Mouse (Mus musculus) embryo, embryonic 10.5 days (tissue): ENCODE measurements at regions not wholly inside any gene's neighbourhood (a gene's known extent, or its start where the extent isn't known, plus 50 kb on each side); places are given as distances from the start of the nearest gene placed in this dataset.

Experiments
- DNase-seq: peaks from one replicate; pipeline ENCODE4 v3.0.0-alpha.2; 2015; ENCODE audit warnings: low spot score

DNA sequence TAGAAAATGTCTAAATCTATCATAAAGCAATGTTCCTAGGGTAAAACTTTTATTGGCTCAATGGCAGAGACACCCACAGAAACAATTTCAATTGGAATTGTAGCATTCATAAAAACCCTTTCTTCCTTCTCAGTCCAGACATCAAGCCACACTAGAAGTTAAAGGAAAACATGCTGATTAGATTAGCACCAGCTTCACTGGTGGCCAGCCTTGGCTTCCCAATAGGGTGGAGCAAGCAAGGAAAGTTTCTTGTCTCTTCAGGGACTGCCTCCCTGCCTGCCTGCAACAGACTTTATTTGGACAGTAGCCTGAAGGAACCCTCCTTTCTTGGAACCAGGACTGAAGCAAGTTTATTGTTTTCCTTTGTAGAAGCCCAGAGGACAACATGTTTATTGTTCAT is 289.0 kb upstream of the Mef2c start:
- no peak for DNase-seq

DNA sequence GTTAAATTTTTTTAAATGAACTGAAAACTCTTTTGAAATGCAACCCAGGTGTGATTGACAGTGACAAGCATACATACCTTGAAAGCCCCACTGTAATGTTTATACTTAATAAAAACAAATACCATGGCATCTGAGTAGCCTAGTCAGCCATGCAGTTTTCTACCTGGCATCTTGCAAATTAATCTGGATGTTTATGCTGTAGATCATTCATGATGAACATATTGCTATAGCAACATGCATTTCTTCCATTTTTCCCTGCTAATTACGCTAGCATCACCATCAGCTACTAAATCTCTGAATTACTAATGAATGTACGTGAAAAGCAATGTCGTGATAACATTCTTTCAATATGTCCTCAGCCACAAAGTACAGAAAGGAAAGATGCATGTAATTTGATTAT is 287.4 kb upstream of the Mef2c start:
- DNase-seq = no peak

DNA sequence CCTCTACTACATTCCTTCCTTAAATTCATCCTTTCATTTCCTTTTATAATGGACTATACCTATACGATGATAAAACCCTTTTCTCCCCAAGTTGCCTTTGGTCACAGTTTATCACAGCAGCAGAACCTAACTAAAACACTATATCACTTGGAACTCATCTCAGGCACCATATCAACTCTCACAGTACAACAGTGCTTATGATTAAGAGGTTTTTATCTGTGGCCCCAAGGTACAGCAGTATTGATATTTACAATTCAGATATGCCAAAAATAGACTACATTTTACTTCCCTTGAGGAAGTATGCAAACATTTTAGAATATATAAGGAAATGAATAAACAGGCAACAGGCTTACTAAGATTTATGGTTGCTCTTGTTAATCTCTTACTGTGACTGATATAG is 251.4 kb upstream of the Mef2c start:
- no peak for DNase-seq

DNA sequence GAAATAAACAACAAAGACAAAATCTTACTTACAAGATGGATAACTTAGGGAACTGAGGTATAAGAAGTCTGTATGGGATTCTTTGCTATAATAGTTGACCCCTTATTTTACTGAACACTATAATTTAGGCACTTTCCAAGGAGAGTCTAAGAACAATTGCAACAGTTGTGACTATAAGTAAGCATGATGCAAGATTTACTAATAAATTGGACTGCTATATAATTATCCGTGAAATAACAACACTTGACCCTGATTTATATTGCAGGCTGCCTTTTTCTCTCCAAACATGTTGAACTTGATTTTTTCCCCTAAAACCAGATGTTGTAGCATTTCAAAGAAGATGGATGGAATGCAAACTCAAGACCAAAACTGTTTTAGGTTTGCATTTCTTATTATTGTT is 237.2 kb upstream of the Mef2c start:
- no peak for DNase-seq

DNA sequence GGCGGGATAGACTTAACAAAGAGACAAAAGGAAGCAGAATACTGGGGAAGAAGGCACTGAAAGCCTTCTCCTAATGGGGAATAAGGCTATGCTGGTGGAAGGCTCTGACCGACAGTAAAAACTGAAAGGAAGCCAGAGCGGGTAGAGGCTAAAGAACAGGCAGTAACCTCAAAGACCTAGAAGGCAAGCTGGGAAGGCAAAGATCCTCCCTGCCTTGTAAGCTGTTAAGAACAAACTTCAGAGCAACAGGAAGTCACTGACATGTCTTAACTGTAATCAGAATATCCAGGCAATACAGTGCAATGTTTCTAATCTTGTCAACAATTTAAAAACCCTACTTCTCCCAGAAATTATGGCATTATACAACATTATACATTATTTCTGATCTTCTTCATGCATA is 235.2 kb upstream of the Mef2c start:
- DNase-seq = no peak

DNA sequence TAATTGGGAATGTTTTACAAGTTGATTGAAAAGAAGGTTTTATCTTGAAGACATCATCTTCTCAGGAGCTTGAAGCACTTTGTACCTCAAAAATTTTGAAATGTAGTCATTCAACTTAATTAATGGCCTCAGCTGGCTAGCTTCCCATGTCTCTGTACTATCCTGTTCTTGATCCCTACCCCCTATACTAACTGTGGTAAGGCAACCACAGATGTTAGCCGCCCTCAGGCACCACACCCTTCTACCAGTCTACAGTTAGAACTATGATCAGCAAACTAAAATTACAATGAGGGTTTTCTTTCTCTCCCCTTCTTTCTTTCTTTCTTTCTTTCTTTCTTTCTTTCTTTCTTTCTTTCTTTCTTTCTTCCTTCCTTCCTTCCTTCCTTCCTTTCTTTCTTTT is 225.1 kb upstream of the Mef2c start:
- DNase-seq = no peak

DNA sequence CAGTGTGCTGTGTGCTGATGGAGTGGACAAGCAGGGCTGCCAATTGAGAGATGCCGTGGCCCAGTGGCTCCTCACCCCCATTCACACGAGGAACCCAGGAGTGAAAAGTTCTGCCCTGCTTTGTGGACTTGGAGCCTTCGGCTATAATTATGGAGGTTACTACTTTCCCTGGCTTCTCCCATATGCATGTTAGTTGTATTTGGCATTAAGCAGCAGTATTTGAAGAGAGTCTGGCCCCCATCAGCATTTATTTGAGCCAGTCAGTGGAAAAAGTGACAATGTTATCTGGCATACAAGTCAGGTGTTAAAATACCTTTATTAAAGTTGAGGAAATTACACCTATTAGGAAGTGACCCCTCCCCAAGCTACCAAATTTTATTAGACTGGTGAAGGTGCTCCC is 196.1 kb upstream of the Mef2c start:
- DNase-seq = no peak

DNA sequence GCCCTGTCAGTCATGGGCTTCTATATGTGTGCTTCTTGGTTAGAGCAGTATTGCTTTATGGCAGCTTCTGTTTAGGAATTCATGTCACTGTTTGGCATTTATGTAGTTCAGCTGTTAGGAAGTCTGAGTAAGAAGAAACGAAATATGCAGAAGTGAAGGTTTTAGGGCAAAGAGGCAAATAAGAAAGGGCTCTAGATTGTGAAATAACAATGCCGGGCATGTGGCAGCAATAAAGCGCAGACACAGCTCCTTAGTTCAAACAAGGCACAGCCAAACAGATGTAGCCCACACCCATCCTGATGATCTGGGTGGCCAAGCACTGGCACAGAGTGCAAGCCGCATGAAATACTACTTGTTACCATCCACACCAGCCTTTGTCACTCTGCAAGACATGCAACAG is 175.3 kb upstream of the Mef2c start:
- no peak for DNase-seq

DNA sequence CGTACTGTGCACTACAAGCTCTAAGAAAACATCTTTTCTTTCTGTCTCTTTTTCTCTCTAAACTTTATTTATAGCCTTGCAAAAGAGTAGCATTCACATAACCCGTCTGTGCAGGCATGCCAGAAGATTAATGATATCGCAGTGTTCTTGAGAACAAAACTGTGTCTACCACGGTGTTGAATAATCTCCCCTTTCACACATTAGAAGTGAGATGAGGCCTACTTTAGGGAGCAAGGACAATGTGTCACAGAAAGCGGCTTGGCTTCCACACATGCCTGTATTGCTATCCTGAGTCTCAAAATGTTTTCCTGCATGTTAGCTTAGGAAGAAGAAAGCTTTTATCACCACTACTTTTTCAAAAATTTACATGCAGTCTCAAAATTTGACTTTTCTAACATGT is 170.1 kb upstream of the Mef2c start:
- peak; percentile 28 for DNase-seq

DNA sequence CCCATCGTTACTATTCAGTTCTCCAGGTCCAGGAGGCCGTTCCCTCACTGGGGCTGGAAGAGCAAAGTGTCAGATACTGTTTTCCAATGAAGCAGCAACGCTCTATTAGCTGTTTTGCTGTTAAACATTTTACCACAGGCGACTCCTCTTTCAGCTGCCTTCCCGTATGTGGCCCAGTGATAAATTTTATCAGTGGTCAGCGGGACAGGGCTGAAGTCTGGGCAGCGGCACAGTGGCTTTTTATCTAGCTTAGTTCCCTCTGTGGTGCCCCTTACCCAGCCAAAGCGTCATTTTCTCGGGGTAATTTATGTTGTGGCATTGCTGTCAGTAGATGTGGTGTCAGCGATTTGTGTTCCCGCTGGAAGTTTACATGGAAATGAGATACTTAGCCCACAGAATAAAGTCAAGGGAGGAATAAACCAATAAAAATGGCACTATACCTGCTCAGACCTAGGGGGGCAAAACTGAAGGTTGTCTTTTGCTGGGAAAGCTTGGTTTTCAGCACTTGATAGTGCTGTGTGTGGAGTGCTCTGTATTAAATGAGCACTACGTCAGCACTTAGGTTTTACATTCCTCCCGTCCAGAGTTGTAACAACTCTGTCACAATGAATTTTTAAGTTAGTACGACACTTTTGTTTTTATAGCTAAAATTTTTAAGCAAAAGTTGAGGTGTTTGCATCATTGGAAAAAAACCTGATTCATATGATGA is 159.1 kb upstream of the Mef2c start:
- DNase-seq = no peak

DNA sequence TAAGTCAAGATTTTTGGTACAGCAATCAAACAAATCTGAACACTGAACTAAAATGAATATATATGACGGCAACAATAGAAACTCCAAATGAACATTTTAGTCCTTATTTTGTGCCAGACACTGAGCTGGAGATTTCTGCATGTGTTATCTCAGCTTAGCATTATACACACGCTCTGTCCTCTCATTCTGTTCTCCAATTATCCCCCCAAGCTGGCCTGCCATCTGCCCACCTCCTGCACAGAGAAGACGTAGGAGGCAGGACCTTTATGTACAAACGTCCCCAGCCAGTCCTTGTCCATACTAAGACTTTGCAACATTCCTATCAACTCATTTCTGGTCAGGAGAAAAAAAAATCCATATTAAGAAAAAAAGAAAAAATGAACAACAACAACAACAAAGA is 148.5 kb upstream of the Mef2c start:
- DNase-seq = no peak

DNA sequence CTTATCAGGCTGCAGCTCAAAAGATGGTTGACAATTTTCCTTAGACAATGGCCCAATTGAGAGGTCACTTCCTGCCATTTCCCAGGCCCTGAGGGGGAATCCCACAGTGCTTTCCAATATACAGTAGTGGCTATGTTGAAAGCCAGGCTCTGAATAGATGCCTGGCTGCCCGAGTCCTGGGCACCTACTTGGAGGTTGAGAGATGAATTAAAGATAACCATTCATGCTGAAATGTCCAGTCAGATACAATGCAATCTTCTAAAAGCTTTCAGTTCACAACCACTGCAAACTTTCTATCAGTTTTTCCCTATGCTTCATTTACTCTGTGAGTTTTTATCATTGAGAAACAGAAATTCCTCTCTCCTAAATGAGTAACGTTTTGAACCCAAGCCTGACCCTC is 143.3 kb upstream of the Mef2c start:
- peak; percentile 10 for DNase-seq

DNA sequence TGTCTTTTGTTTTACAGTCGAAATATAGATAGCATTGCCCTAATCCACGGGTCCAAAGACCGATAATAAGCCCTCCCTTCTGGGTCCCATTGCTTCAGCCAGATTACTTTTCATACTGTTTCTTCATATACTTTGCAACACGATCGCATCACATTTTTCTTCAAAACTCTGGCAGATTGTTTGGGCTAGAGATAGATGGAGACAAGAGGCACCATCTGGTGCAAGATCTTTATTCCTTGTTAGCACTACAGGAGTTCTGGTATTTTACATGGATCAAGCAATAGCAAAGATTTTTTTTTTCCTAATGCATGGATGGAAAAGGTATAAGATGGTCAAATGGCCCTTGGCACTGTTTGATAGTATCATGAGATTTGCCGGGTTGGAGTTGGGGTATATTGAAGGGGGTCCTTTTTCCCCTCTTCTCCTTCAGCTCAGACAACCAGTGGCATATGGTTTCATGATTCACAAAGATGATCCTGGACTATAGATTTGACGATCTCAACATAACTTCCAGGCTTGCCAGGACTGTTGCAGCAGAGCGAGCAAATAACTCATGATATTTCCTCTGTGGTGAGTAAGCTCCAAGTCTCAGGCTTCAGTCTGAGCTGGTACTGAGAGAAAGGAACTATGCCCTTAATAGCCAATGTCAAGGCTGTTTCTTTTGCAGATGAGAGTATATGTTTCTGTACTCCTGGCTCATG is 127.6 kb upstream of the Mef2c start:
- no peak for DNase-seq

DNA sequence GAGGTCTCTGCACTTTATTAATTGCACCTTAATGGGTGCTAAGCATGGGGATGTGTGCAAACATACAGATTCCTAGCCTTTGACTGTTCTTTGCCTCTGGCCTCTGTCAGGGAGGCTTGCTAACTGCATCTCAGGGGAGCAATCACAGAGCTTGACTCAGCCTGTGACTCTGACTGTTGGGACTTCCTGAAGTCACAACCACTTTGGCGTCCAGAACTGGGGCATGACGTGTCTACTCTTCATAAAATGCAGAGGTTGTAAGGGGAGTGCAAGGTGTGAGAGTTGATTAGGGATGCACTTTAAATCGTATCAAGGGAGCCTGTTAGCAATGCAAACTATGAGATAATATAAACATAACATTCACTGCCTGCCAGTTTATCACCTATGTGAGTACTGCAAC is 125.2 kb upstream of the Mef2c start:
- no peak for DNase-seq

DNA sequence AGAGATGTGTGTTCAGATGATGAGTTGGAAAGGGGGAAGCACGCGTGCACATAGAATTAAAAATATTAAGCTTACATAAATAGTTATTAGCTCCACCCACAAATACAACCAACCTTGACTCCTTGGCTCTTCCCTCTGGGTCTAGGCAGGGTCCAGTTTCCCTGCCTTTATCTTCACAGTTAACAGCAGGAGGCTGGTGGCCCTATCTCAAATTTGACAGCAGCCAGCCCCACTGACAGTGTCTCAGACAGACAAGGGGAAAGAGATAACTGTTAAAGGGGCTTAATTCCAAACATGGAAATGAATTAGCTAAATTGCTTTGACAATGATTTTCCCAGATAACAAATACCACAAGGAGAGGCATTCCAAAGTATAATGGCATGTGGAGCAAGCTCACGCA is 121.2 kb upstream of the Mef2c start:
- DNase-seq = no peak

DNA sequence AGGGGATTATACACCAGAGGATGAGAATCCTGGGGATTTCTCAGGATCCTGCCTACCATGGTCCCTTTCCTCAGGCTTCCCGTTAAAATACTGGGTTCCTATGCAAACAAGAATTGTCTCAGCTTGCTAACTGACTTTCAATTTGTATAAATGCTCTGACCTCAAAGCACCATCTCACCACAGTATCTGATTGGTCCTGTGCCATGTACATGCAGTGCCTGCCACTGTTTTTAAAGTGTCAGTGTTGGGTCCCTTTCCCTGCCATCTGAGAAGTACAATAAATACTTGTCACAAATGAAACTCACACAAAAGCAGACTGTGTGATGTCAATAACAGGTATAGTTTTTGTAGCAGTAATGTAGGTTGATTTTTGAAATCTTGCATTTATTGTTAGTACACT is 109.1 kb upstream of the Mef2c start:
- no peak for DNase-seq

DNA sequence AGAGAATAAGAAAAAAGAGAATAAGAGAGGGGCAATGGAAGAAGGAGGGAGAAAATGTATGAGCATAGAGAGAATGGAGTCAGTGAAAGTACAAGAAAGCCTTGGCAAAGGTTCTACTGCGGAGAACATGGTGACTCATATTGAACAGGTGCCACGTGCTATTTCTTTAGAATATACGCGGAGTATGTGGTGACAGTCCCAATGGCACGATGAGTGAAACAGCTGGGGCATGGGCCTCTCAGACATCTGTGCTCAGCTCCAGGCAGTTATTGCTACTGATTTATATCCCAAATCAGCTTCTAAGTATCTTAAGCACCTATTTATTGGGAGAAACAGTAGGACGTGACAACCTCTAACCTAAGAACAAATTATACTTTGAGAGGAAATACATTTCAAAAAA is 104.5 kb upstream of the Mef2c start:
- DNase-seq = no peak

DNA sequence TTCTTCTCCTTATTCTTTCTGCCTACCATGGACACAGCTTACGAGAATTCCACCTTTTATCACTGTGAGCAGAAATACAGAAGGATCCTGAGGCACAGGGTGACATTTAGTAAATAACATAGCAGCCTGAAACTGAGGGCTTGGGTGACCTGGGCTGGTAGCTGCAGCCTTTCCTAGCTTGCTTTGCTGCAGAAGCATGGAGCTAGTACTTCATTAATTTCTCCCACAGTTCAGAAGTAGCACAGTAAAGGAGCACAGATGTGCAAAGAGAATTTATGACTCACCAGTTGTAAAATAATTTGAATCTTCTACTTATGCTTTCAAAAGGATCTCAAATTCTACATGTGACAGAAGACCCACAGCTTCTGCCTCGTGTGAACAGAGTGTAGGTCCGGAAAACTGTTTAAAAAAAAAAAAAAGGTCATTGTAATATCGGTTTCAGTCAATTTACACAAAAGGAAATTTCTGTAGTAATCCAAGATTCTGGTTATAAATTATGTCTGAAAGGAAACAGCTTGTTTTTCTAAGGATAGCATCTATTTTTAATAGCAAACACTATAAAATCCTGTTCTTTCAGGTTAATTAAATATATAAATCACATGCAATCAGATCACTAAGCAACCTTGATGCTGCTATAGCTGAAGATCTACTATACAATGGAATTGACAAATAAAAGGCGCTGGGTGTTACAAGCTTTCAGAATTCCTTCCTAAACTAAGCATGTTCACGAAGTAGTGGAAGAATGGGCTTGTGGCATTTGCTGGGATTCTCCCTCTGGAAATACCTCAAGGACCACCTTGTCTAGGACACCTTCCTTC is 64.0 kb upstream of the Mef2c start:
- DNase-seq = no peak

DNA sequence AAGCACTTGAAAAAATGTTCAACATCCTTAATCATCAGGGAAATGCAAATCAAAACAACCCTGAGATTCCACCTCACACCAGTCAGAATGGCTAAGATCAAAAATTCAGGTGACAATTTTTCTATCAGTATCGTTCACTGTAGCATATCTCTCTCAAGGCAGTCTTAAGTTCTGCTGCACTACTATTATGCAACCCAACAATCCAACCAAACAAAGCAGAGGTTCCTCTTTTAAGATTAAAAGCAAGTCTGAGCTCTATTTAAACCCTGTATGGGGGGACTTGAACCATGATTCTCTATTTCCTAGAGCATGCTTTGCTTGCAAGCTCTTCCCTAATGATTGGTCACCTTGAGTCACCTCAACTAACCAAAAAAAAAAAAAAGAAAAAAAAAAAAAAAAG is 59.6 kb upstream of the Mef2c start:
- no peak for DNase-seq

DNA sequence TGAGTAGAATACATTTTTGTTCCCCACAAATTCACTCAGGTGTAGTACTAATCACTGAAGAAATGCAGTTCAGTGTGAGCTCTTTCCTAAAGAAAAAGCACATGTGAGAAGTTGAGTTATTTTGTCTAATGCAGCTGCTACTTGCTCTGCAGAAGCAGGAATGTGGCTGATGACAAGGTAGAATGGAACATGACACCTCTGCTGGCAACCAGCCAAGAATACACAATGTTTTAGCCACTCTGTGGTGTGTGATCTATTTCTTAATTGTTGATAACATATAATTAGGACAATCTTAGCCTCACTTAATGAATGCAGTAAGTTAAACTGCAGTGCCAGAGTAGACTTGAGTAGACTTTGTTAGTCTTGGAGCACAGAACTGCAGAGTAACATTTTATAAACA is 53.0 kb upstream of the Mef2c start:
- peak; percentile 56 for DNase-seq

DNA sequence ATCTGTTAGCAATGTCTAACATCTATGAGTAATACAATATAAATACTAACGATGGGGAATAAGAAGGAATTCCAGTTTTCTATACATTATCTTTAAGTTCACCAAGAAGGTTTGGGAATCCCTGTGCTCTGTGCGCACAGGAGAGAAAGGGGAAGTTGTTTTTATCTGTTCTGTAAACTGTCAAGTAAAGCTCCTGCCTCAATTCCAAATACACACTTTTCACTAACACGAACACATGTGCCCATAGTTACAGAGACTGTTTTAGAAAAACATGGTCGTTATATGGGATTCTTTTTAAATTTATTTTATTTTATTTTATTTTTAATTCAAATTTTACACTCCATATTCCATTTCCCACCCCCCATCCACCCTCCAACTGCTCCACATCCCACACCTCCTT is 50.8 kb upstream of the Mef2c start:
- DNase-seq = no peak
